Mouse (Mus musculus) frontal cortex, adult 2 months (tissue): ENCODE results near the gene Carmil3. TPM values are rescaled to one million over a fixed set of nuclear protein-coding genes. Genes with fewer than 3 reads are reported as not detected.
A peak's percentile ranks its signal among the peaks of the same experiment; 100 is the strongest.

Source experiments
- DNase-seq, 2 experiments: peaks; one replicate each; pipeline ENCODE4 v3.0.0; 2022; ENCODE audit warnings: low spot score in 1 of 2; ENCODE audit errors: extremely low spot score in 1 of 2
- polyA plus RNA-seq: library from polyadenylated mRNA; depleted of rRNA; stranded (reverse); fragments of >200 nt; gene quantifications from 2 replicates; pipeline ENCODE4 v1.2.3, GENCODE M21; 2012; rRNA removed

Carmil3 gene
- polyA plus RNA-seq: 69.2 and 72.1 TPM in 2 replicates

DNA sequence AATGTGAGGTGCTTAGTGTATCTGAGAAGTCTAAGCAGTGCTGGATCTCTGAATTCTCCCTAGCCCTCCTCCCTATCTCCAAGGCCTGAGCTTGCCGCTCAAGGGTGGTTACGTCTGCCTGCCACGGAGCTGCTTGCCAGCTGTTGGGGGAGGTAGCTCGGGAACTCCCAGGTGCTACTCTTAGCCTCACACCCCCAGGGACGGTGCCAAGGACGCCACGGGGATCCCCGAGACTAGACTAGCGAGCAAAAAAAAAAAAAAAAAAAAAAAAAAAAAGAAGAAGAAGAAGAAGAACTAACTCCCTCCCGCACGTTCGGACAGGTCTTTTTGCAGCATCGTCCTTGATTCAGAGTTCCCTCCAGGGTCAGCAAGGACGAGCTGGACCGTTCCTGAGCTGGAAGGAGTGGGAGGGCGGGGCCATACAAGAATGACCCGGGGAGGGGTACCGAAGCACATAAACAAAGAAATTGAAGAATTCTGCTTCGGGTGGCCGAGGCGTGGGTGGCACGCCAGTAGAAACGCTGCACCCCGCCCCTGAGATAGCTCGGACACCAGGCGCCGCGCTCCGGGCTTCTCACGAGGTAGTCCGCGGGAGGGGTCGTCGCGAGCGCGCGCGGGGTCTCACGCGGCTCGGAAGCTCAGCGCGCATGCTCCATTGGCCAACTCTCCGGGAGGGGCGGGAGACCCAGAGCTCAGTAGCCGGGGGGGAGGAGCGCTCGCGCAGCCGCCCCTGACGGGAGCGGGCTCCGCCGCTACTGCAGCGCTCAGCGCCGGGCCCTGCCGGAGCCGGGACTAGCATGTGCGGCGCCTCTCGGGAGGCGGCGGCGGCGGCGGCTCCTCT, at the start of gene Carmil3:
TSS of gene Carmil3 (plus strand) at position 291 of the 841 bp plus-strand sequence.
- DNase-seq: peak; percentile 62 to 85

DNA sequence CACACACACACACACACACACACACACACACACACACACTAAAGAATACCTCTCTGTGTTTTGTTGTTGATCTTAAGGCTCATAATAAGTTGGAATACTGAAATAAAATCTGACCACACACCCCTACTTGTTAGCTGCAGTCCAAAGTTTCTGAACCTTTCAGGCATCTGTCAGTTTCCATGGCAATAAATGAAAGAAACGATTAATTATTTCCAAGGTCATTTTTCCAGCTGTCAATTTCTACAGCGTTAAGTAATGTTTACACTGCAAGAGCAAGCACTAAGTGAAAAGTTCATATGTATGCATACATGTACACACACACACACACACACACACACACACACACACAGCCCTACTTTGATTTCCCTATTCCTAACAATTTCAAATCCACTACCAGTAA, 32.8 kb upstream of the Carmil3 start:
- DNase-seq: no peak

GRCm38 (mm10) chr14:55458273-55458672, 32.2 kb upstream of the Carmil3 start:
- peak; percentile 30 to 85 for DNase-seq

- no peak for DNase-seq
These were observed 31.7 kb upstream of the Carmil3 start for GRCm38 (mm10) chr14:55458761-55459160.

GRCm38 (mm10) chr14:55459796-55460195, 30.7 kb upstream of the Carmil3 start:
- no peak for DNase-seq

- peak; percentile 24 to 38 for DNase-seq
These were observed 30.2 kb upstream of the Carmil3 start for GRCm38 (mm10) chr14:55460297-55460696.

DNA sequence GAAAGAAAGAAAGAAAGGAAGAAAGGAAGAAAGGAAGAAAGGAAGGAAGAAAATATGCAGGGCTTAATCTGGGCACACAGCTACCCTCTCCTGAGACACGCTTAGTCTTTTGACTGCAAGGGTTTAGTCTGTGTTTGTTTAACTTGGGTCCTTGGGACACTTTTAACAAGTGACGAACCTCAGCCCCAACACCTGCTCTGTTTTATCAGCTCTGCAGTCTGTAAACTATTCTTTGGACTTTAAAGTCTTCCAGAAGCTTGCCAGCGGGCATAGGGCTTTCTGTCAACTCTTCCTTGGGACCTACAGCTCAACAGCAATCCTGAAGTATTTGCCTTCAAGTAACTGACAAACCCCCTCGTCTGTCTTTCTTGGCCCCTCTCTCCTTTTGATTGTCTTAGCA, 28.7 kb upstream of the Carmil3 start:
- DNase-seq: no peak

DNA sequence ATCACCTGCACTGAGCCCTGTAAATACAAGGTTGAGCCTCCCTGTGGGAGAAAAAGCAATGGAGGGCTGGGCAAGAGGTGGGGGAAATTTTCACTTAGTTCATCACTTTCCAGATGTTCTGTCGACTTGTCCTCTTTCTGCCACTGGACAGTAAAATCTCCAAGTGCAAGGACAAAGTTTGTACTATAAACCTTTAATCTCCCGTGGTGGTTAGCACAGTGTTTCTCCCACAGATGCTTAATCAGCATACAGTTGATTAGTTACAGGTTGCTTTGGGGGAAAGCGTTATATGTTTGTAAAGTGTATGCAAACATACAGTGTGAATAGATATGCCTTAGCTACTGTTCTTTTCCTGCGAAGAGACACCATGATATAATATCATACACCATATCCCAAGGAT, 24.0 kb upstream of the Carmil3 start:
- DNase-seq: no peak

- DNase-seq: peak in 1 of 2 experiments; percentile 44
These were observed 23.3 kb upstream of the Carmil3 start for GRCm38 (mm10) chr14:55467108-55467507.

GRCm38 (mm10) chr14:55468301-55468741, 22.1 kb upstream of the Carmil3 start:
- no peak for DNase-seq

GRCm38 (mm10) chr14:55469041-55469440, 21.4 kb upstream of the Carmil3 start:
- DNase-seq: no peak

GRCm38 (mm10) chr14:55469821-55470220, 20.6 kb upstream of the Carmil3 start:
- DNase-seq: no peak

GRCm38 (mm10) chr14:55470806-55471205, 19.6 kb upstream of the Carmil3 start:
- no peak for DNase-seq

GRCm38 (mm10) chr14:55475654-55476053, 14.8 kb upstream of the Carmil3 start:
- DNase-seq: no peak

DNA sequence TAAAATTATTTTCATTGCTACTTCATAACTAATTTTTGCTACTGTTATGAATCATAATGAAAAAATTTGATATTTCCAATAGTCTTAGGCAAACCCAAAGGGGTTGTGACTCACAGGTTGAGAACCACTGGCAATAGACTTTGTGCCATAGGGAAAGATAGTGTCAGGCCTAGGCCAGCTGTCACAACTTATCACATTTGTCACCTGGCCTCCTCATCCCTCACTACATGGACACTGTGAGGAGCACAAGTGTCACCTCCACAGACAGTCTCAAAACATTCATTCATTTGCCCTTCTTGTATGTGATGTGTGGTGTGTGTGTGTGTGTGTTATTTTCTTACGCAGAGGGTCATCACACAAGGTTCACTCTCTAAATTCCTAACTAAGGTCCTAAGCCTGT, 13.0 kb upstream of the Carmil3 start:
- DNase-seq: no peak

- DNase-seq: no peak
These were observed 12.6 kb upstream of the Carmil3 start for GRCm38 (mm10) chr14:55477829-55478228.

GRCm38 (mm10) chr14:55478651-55479599, 11.5 kb upstream of the Carmil3 start, which contains the start of gene Dhrs4:
Dhrs4 (plus strand) TSS chr14:55478758.
- peak in 1 of 2 experiments; percentile 84 for DNase-seq

DNA sequence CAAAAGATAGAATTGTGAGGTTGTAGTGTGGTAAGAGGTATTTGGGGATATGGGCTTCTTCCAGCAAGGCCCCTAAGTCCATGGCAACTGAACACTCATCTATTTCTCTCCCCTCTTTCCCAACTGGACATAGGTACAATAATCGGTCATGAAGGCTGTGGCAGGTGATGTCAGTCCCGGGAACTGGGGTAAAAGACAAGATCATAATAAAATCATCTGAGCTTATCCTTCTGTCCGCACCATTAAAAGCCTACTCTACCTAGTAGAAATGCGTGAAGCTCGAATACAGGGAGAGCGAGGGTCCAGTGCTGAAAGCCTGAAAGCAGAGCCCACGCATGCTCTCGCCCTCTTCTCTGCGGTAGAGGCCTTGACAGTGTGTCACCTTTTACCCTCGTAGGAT, 10.8 kb upstream of the Carmil3 start:
- DNase-seq: no peak

GRCm38 (mm10) chr14:55484430-55485085, 5.9 kb upstream of the Carmil3 start:
- DNase-seq: no peak

GRCm38 (mm10) chr14:55486836-55487235, 3.6 kb upstream of the Carmil3 start:
- no peak for DNase-seq
